Mouse (Mus musculus) testis, postnatal 14 days (tissue): Measurements from ENCODE around the gene Gins3.
"Not testable (repeated sequence)": the region's sequence is repeated elsewhere in the genome, so short reads cannot be mapped to it uniquely, and the experiment has no call there.

ENCODE experiments used
- DNase-seq: peaks from one replicate; pipeline ENCODE4 v3.0.0; 2021; ENCODE audit warnings: low spot score

Gins3 gene

GRCm38 (mm10) chr8:95653351-95653750 is 20.1 kb downstream of the Gins3 start:
- no peak for DNase-seq

GRCm38 (mm10) chr8:95655831-95656230 is 22.6 kb downstream of the Gins3 start:
- no peak for DNase-seq

- no peak for DNase-seq
Observed at GRCm38 (mm10) chr8:95656316-95657002, 23.2 kb downstream of the Gins3 start.

GRCm38 (mm10) chr8:95657523-95657922 is 24.3 kb downstream of the Gins3 start:
- DNase-seq, result no peak

- no peak for DNase-seq
Observed at GRCm38 (mm10) chr8:95660334-95660882, 27.2 kb downstream of the Gins3 start.

- no peak for DNase-seq
Observed at GRCm38 (mm10) chr8:95661085-95661484, 27.8 kb downstream of the Gins3 start.

- DNase-seq, result no peak
Observed at GRCm38 (mm10) chr8:95661575-95661974, 28.3 kb downstream of the Gins3 start.

- DNase-seq, result no peak
Observed at GRCm38 (mm10) chr8:95662885-95663598, 29.8 kb downstream of the Gins3 start.

GRCm38 (mm10) chr8:95663599-95663949 is 30.3 kb downstream of the Gins3 start:
- no peak for DNase-seq

GRCm38 (mm10) chr8:95665813-95666452 is 32.7 kb downstream of the Gins3 start:
- DNase-seq, result not testable (repeated sequence)

- no peak for DNase-seq
Observed at GRCm38 (mm10) chr8:95668163-95668958, 35.1 kb downstream of the Gins3 start.

GRCm38 (mm10) chr8:95669967-95670366 is 36.7 kb downstream of the Gins3 start:
- no peak for DNase-seq

GRCm38 (mm10) chr8:95671861-95672260 is 38.6 kb downstream of the Gins3 start:
- no peak for DNase-seq

- no peak for DNase-seq
Observed at GRCm38 (mm10) chr8:95672811-95673210, 39.6 kb downstream of the Gins3 start.

- DNase-seq, result no peak
Observed at GRCm38 (mm10) chr8:95676631-95677030, 43.4 kb downstream of the Gins3 start, which contains the start of gene Ndrg4. Gene Ndrg4 (plus strand): TSS chr8:95676980.

GRCm38 (mm10) chr8:95677591-95678023 is 44.4 kb downstream of the Gins3 start:
- peak; percentile 64 for DNase-seq

- DNase-seq, result peak; percentile 28
Observed at GRCm38 (mm10) chr8:95678024-95678611, 44.9 kb downstream of the Gins3 start.

- peak; percentile 43 for DNase-seq
Observed at GRCm38 (mm10) chr8:95688073-95688672, 54.9 kb downstream of the Gins3 start.

GRCm38 (mm10) chr8:95690929-95691541 is 57.8 kb downstream of the Gins3 start:
- DNase-seq, result no peak

GRCm38 (mm10) chr8:95694631-95695030 is 61.4 kb downstream of the Gins3 start:
- no peak for DNase-seq
